Mouse (Mus musculus): ENCODE measurements around the gene Dnajc4.

DNA sequence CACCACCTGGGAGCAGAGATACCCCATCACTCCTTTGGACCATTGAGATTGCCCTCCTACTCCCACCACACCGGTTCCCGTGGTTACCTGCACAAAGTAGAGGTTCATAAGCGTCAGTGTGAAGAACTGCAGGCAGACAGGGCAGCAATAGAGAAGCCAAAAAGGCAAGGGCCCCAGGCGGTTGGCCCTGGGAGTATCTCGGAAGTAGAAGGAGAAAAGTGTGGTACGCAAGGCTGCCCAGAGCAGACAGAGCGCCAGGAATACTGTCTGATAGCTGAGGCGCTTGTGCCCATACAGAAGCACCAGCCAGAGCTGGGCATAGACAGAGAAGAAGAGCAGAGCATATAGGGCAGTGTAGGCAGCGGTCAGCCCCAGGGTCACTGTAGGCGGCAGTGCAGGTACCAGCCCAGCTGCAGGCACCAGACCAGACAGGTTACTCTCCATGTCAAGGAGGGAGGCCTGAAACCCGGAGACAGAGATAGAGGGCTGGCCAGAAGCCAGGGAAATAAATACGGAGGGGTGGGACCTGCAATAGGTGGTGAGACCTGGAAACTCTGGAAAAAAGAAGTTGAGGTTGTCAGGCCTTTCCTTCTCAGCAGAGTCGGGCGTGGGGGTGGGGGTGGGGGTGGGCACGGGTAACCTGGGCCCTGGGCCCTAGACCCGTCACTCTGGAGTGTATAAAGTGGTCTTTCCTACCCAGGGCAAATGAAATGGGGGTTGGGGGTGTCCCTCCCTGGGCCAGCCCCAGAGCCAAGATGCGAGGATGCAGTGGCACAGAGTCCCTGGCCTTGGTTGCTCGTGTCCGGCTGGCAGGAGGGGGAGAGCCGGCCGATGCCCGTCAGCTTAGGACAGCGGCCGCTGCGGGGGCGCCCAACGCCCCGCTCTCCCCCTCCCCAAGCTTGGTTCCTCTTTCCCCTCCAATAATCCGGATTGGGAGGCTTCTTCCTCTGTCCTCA lies 51.7 kb downstream of the Dnajc4 start:
- TF ChIP-seq MYOD1 (IDR thresholded peaks at IDR 0.05; ENCODE audit: control insufficient read depth in 1 of 3, insufficient read length in 2 of 3, low read depth in 2 of 3) (no peak), TCF12 (IDR thresholded peaks at IDR 0.05; ENCODE audit: insufficient read depth, poor library complexity, severe bottlenecking) (no peak), POLR2A (IDR thresholded peaks at IDR 0.05; ENCODE audit: insufficient read length, low read depth) (no peak), USF1 (IDR thresholded peaks at IDR 0.05; ENCODE audit: low read depth) (no peak), E2F4 (IDR thresholded peaks at IDR 0.05; ENCODE audit: insufficient read depth) (no peak), REST (IDR thresholded peaks at IDR 0.05; ENCODE audit: insufficient read depth, insufficient read length) (no peak)
